Mouse (Mus musculus) G1E (cell line): ENCODE data around the gene Ppm1l.

ENCODE experiments used
- CTCF ChIP-seq: IDR thresholded peaks from 2 replicates; pipeline ENCODE4 v1.5.1; 2012; ENCODE audit warnings: low read depth, low read length, inconsistent platforms, mixed read lengths
- POLR2AphosphoS5 ChIP-seq: IDR thresholded peaks from 2 replicates; pipeline ENCODE4 v1.6.1; 2012; ENCODE audit warnings: low read depth, low read length, inconsistent platforms; ENCODE audit not compliant: insufficient replicate concordance

DNA sequence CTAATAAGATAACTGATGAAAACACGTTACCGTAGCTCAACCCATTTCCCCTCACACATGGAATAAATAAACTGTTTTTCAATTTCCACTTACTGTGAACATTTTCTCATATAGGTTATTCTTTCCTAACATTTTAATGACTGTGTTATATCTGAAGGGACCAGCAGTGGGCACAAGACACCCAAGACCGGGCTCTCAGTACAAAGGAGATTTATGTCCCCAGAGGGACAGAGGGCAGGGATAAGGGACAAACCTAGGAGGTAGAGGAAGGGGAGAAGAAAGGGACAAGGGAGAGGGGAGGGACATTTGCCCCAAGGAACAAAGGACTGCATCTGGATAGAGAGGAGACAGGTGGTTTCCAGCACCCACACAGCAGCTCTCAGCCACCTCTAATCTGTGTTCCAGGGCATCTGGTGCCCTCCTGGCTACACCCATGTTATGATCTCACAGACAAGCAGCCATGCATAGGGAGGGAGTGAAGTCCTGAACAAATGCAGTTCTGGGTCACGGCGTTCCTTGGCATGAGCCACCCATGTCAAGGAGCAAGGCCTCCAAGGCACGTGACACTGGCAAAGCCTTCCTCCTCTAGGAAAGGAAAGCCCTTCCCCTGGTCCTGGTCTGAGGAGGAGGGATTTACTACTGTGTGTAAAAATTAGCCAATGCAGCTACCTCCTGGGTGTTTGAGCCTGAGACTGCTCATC is 174.5 kb downstream of the Ppm1l start:
- TF ChIP-seq POLR2AphosphoS5 = no peak
- TF ChIP-seq CTCF = no peak
